Mouse (Mus musculus) liver, embryonic 14.5 days (tissue): ENCODE measurements around the gene Rabggta. TPM values are rescaled to one million over a fixed set of nuclear protein-coding genes. Genes with fewer than 3 reads are reported as not detected.

ENCODE experiments used
- ATAC-seq: fragments of 200-750 bp; cut with Nextera tagmentation; 2 replicates; pipeline ENCODE4 v1.8.0; 2017; ENCODE audit warnings: moderate number of reproducible peaks, mild to moderate bottlenecking, moderate library complexity; ENCODE audit not compliant: insufficient read depth
- DNase-seq, 3 experiments: peaks; one replicate each; pipeline ENCODE4 v3.0.0-alpha.2; 2012 to 2013; ENCODE audit warnings: low read depth in 3 of 3, low spot score in 3 of 3
- H3K27ac ChIP-seq: fragments of 300-500 bp; sonication (generic); 2 replicates; pipeline ENCODE4 v1.5.1; 2014; ENCODE audit warnings: moderate library complexity, mild to moderate bottlenecking, control low read depth, inconsistent platforms
- H3K27me3 ChIP-seq: fragments of 300-500 bp; sonication (generic); 2 replicates; pipeline ENCODE4 v1.6.1; 2014; ENCODE audit warnings: mild to moderate bottlenecking, low read length, moderate library complexity; ENCODE audit not compliant: control insufficient read depth, insufficient read depth
- H3K36me3 ChIP-seq: fragments of 300-500 bp; sonication (generic); replicated peaks from 2 replicates; pipeline ENCODE4 v1.6.1; 2014; ENCODE audit warnings: low read depth; ENCODE audit not compliant: control insufficient read depth, insufficient read depth
- H3K4me1 ChIP-seq, 2 experiments: fragments of 200-500 bp in 1 of 2; fragments of 300-500 bp in 1 of 2; sonication (generic) in 1 of 2; replicated peaks; 2 replicates each; pipeline ENCODE4 v1.6.1; 2012 to 2014; ENCODE audit warnings: antibody characterized with exemption in 1 of 2, inconsistent platforms in 1 of 2, low read length in 1 of 2; ENCODE audit not compliant: control insufficient read depth in 2 of 2, insufficient read depth in 2 of 2
- H3K4me2 ChIP-seq: fragments of 300-500 bp; sonication (generic); 2 replicates; pipeline ENCODE4 v1.6.1; 2014; ENCODE audit warnings: low read depth, mild to moderate bottlenecking, control low read depth, moderate library complexity
- H3K4me3 ChIP-seq, 2 experiments: fragments of 200-500 bp in 1 of 2; fragments of 300-500 bp in 1 of 2; sonication (generic) in 1 of 2; 2 replicates each; pipeline ENCODE4 v1.5.1; 2012 to 2014; ENCODE audit warnings: low read depth in 2 of 2, low read length in 2 of 2, mild to moderate bottlenecking in 2 of 2, control low read depth in 1 of 2, inconsistent platforms in 1 of 2, moderate library complexity in 1 of 2; ENCODE audit not compliant: insufficient read depth in 1 of 2
- H3K9ac ChIP-seq: fragments of 300-500 bp; sonication (generic); replicated peaks from 2 replicates; pipeline ENCODE4 v1.6.1; 2014; ENCODE audit warnings: mild to moderate bottlenecking, control low read depth, moderate library complexity
- H3K9me3 ChIP-seq: fragments of 300-500 bp; sonication (generic); 2 replicates; pipeline ENCODE4 v1.6.1; 2016; ENCODE audit warnings: low read length, mixed read lengths; ENCODE audit not compliant: control insufficient read depth
- CTCF ChIP-seq: IDR thresholded peaks from 2 replicates; pipeline ENCODE4 v1.5.1; 2016; ENCODE audit warnings: antibody characterized with exemption, low read depth, control low read depth
- EP300 ChIP-seq: IDR thresholded peaks from 2 replicates; pipeline ENCODE4 v1.6.1; 2016; ENCODE audit warnings: antibody characterized with exemption, low read depth
- WGBS: fragments of 180-500 bp; shearing (Covaris S2); extraction: QIAGEN DNeasy Blood & Tissue Kit; methylation state at CpG from one replicate; pipeline ENCODE4 v1.1.7; 2014; ENCODE audit not compliant: insufficient replicate concordance; 5-methylcytosine and 5-hydroxymethylcytosine counted together
- polyA plus RNA-seq, 2 experiments: library from polyadenylated mRNA; depleted of rRNA in 1 of 2; stranded (reverse) in 1 of 2; unstranded in 1 of 2; fragments of >200 nt; fragmentation: Nextera tagmentation in 1 of 2; extraction: Ambion mirVana in 1 of 2; gene quantifications; 2 replicates each; pipeline versions ENCODE4 v1.2.1 to v1.2.3; 2012 to 2014

Rabggta gene
- polyA plus RNA-seq, 2 experiments = 8.1 to 10.9 TPM

DNA sequence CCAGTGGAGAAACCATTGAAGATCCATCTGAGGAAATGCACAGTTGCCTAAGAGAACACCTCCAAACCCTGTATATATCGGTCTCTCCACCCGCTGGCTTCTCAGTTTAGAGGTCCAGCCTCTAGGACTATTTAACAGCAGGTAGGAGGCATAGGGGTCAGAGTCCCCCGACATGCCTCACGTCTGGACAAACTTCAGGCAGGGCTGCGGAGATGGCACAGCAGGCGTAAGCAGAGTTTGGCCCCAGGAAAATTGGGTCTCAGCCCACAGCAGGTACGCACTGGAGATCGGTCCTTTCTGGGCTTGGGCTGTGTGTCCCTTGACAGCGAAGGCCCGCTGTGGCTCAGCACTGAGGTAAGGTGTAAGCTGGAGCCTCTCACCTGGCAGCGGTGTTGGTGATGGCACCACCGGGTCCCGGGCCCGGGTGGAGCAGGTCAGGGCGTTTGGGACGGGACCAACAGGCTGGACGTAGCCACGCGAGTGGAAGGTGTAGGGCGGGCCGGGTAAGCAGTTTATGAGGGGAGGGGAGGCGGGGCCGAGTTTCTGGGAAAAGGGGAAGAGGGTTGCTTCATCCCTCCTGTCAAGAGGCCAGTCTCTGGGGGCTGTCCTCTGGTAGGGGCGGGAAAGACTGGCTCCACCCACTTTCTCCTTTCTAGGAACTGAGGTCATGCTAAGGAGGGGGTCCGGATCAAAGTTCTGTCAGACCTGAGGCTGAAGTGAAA is 8.9 kb downstream of the Rabggta start:
- peak; percentile 34 for ATAC-seq

DNA sequence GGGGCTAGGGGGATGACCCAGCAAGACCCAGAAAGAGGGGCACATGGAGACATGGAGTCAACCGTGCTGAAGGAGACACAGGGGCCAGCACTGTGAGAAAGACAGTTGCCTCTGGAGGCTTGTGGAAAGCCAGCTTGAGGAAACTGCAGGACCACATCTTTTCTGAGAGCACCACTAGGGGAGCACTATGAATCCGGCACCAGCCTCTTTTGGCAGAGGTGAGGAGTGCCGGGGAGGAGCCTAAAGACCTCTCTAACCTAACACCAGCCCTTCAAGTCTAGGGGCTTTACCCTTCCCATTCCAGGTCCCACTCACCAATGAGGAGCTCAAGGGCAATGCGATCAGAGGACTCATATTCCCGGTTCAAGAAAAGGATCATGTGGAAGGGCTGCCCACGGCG is 10.3 kb downstream of the Rabggta start:
- Histone ChIP-seq H3K36me3 (no peaks in the 10 kb centered on the region), H3K27ac (no peak overlapping the region), H3K9me3 (no peaks in the 10 kb centered on the region), H3K4me1 (peaks cover 0 to 14% of the 10 kb centered on the region in 2 experiments; a peak in 2 of 4 replicates), H3K27me3 (no peaks in the 10 kb centered on the region), H3K4me3 (no peak overlapping the region), H3K4me2 (no peak overlapping the region), H3K9ac (no peak overlapping the region)
- peak; percentile 21 for TF ChIP-seq CTCF
- TF ChIP-seq EP300 = no peak
- no peak for ATAC-seq
- WGBS = 68% methylated on average over 7 of the region's 7 CpGs
- DNase-seq = no peak

More for the DNA sequence above, 8.9 kb downstream of the Rabggta start:
- H3K27ac ChIP-seq = no peak overlapping the region
- H3K4me2 ChIP-seq = peak overlapping the region; percentile 58
- no peaks in the 10 kb centered on the region for H3K36me3 ChIP-seq
- WGBS = 14% methylated on average over 25 of the region's 25 CpGs
- DNase-seq = no peak
- H3K9me3 ChIP-seq = no peaks in the 10 kb centered on the region
- 0 out of 4 replicates have a peak, but pooled peaks cover 0 to 4% of the 10 kb centered on the region in 2 experiments for H3K4me1 ChIP-seq
- no peak for TF ChIP-seq CTCF
- TF ChIP-seq EP300 = no peak
- H3K27me3 ChIP-seq = no peaks in the 10 kb centered on the region
- H3K4me3 ChIP-seq = peak overlapping the region; percentile 4 to 45; a peak in 3 of 4 replicates
- H3K9ac ChIP-seq = no peak overlapping the region; the same call in 1 of the 2 replicates

DNA sequence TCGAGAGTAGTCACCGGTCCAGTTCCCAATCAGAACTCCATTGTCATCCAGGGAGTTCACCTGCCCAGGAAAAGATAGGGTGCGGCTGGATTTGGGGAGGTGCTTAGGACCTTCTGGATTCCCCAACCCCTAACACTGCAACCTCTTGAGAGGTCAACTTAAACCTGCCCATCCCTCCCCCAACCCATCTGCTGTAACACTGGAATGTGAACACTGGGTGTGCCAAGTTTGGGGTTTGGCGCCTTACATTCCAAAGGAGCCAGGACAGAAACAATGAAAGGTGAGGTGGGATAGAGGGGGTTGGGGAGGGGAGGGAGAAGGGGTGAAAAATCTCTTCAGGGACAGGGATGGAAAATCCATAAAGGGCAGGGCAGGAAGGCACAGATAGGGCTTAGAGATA is 12.6 kb downstream of the Rabggta start:
- no peak for ATAC-seq

DNA sequence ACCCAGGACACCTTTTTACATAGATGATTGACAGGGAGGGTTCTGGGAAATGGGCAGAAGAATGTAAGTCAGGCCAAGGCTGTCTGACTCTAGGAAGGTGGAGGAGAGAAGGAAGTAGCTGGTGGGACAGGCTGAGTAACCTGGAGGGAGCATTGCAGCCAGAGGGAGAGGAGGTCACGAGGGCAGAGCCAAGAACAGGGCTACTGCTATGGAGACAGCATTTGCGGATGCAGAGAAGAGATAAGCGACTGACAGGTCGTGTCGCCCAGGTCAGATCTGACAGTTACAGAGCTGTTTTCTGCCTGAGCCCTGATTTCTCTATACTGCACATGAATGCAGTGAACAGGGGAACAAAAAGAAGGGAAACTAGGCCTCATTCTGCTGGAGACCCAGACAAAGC is 14.7 kb downstream of the Rabggta start:
- Histone ChIP-seq H3K9me3 (no peaks in the 10 kb centered on the region), H3K4me3 (no peak overlapping the region), H3K9ac (no peak overlapping the region), H3K27me3 (no peaks in the 10 kb centered on the region), H3K4me2 (no peak overlapping the region), H3K27ac (no peak overlapping the region), H3K4me1 (peaks cover 0 to 22% of the 10 kb centered on the region in 2 experiments; a peak in 2 of 4 replicates), H3K36me3 (no peaks in the 10 kb centered on the region)
- no peak for DNase-seq
- WGBS = 14% methylated on average over 5 of the region's 5 CpGs
- peak; percentile 52 for TF ChIP-seq EP300
- no peak for TF ChIP-seq CTCF
- peak; percentile 67; the same call in 1 of the 2 replicates for ATAC-seq

More for the DNA sequence above, 12.6 kb downstream of the Rabggta start:
- Histone ChIP-seq H3K9me3 (no peaks in the 10 kb centered on the region), H3K36me3 (no peaks in the 10 kb centered on the region), H3K4me1 (peaks cover 0 to 26% of the 10 kb centered on the region in 2 experiments; a peak in 2 of 4 replicates), H3K4me3 (no peak overlapping the region), H3K9ac (no peak overlapping the region), H3K27ac (no peak overlapping the region), H3K27me3 (no peaks in the 10 kb centered on the region), H3K4me2 (no peak overlapping the region)
- TF ChIP-seq EP300 = no peak
- no peak for TF ChIP-seq CTCF
- no peak for DNase-seq
- 79% methylated on average over 4 of the region's 4 CpGs for WGBS

DNA sequence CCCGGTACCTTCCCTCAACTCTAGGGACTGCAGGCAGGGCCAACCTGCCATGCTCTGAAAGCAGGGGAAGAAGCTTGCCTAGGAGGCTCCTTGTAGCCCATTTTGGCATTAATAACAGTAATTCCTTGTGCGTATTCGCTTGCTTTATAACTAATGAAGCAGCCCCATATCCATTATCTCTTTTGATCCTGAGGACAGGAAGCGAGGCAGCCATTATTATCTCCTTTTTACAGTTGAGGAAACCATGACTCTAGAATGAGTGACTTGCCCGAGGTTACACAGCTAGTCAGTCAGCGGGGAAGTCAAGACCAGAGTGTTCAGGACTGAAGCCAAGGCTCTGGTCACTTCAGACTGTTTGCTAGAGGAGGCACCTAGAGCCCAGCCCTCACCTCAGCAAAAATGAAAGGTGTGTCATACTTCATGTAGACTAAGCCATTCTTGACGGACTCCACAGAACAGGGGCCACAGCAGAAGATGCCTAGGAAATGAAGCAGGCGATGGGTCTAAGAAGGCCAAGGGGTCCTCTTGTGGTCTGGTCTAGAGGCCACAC is 15.9 kb downstream of the Rabggta start:
- H3K4me3 ChIP-seq = no peak overlapping the region
- no peaks in the 10 kb centered on the region for H3K36me3 ChIP-seq
- WGBS = 39% methylated on average over 8 of the region's 8 CpGs
- H3K4me1 ChIP-seq = peaks cover 0 to 22% of the 10 kb centered on the region in 2 experiments; a peak in 2 of 4 replicates
- ATAC-seq = no peak
- no peak overlapping the region for H3K27ac ChIP-seq
- TF ChIP-seq CTCF (no peak), EP300 (no peak)
- no peak for DNase-seq
- no peak overlapping the region for H3K9ac ChIP-seq
- no peaks in the 10 kb centered on the region for H3K9me3 ChIP-seq
- no peak overlapping the region for H3K4me2 ChIP-seq
- no peaks in the 10 kb centered on the region for H3K27me3 ChIP-seq
